Mouse (Mus musculus) activated CD4-positive, CD25-positive, alpha-beta regulatory T cell (primary cell): ENCODE results near the gene Kng1. TPM values are rescaled to one million over a fixed set of nuclear protein-coding genes. Genes with fewer than 3 reads are reported as not detected.

Experiments
- polyA plus RNA-seq, 2 experiments: library from polyadenylated mRNA; unstranded; fragments of 100-300 nt; shearing (Covaris generic); gene quantifications; one replicate each; pipeline ENCODE4 v1.2.1; 2017

Kng1 gene
- polyA plus RNA-seq, result not detected

DNA sequence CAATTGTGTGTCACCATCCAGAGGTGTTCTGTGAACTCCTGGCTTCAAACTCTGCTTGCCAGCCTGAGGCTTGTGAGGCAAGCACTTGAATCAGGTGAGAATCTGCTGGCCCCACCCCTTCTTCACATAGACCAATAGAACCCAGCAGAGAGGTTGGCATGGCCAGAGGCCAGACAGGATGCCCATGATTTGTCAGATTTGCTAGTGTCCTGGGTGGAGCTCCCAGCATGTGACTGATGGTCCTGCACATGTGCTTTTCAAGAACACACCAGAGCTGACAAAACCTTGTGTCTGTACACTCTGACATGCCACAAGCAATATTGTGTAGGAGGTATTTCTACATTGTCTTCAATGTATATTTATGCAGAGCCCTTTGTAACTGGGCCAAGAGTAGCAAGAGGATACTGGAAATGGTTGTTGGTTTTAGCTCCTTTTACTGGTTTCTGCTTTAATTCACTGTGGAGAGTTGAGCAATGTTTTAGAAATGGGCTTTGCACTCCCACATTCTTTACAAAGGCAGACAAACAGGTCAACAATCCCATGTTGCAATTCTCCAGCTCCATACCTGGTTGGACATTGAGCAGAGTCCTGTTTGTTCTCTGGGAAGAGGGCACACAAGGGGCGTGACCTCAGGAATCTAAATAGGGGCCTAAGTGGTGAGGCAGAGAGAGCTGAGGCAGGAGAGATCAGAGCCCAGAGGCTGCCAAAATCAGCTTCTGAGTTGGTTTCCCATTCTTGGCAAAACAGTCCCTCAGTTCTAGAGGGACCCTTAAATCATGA is at the start of gene Kng1:
Gene Kng1 (plus strand): TSS at position 198 of the 780 bp plus-strand sequence.

DNA sequence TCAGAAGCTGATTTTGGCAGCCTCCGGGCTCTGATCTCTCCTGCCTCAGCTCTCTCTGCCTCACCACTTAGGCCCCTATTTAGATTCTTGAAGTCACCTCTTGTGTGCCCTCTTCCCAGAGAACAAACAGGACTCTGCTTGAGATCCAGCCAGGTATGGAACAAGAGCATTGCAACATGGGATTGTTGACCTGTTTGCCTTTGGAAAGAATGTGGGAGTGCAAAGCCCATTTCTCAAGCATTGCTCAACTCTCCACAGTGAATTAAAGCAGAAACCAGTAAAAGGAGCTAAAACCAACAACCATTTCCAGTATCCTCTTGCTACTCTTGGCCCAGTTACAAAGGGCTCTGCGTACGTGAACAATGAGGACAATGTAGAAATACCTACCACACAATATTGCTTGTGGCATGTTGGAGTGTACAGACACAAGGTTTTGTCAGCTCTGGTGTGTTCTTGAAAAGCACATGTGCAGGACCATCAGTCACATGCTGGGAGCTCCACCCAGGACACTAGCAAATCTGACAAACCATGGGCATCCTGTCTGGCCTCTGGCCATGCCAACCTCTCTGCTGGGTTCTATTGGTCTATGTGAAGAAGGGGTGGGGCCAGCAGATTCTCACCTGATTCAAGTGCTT is 28.6 kb upstream of the Kng1 start, which contains the start of gene Kng2:
Gene Kng2 (minus strand): TSS at position 517 of the 635 bp plus-strand sequence.

DNA sequence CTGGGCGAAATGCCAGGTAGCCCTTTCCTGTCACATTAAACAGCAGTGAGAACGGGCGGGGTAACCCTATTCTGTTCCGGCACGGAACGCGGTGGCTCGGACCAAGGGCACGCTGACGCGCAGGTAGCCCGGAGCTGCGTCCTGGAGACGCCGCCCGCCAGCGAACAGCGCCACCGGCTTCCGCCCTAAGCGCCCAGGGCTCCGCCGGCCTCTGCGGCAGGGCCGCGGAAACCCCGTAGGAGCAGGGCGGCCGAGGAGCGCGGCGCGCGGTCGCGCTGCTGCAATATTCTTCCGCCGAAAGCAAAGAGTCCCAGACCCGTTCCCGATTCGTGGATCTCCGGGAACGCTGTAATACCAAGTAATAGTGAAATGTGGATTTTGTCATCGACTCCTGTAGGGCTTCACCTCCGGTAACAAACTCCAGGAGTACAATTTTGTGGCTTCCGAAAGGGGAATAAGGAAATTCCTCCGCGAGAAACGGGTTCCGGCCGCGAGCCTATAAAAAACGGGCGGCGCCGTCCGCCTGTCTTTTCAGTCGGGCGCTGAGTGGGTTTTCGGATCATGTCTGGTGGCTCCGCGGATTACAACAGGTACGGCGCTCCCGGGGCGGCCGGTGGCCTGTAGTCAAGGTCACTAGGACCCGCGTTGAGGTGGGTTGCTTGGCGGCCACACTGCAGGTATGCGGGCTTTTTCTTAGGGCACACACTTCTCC is 49.7 kb downstream of the Kng1 start, which contains the start of gene Eif4a2:
Gene Eif4a2 (plus strand): TSS at position 214 of the 712 bp plus-strand sequence.

DNA sequence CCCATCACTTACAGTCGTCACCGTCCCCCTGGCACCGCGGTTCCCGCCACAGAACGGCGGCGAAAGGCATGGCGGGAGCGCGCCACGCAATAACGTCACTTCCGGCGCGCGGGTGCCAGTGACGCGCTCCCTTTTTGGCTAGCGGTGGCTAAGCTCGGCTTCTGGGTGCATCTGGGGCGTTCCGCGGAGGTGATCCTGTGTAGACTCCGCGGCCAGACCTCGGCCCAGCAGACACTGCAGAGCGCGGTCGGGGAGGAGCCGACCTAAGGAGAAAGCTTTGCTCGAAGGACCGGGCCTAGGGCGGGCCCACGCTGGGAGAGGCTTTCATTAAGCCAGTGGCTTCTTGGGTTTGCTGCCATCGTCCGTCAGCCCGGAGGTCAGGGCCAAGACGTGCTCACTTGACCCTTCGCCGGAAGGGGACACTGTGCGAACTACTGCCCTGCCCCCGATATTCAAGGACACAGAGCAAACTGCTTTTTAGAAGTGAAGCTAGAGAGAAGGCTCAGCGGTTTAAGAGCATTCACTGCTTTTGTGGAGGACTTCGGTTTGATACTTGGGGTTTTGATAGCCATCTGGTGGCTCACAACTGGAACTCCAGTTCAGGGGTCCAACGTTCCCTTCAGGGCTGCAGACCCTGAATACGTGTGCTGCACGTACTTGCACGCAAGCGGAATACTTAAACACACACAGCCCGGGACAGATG is 70.2 kb downstream of the Kng1 start, which contains the start of gene Rfc4:
Gene Rfc4 (minus strand): TSS at position 65 of the 703 bp plus-strand sequence.

Other genes with a start within 250 kb of the Kng1 start
- gene Crygs, start 246.3 kb upstream of the Kng1 start, polyA plus RNA-seq, result not detected
- 10 to 100 TPM; 15.6 to 16.4 TPM for gene Tbccd1, start 200.2 kb upstream of the Kng1 start, polyA plus RNA-seq
- 100 to 1,000 TPM; 111 to 145 TPM for gene Dnajb11, start 200.0 kb upstream of the Kng1 start, polyA plus RNA-seq
- not detected for gene Ahsg, start 166.6 kb upstream of the Kng1 start, polyA plus RNA-seq
- not detected for gene Fetub, start 139.5 kb upstream of the Kng1 start, polyA plus RNA-seq
- not detected for gene Hrg, start 106.8 kb upstream of the Kng1 start, polyA plus RNA-seq
- not detected for gene Kng2, start 28.4 kb upstream of the Kng1 start, polyA plus RNA-seq
- gene Eif4a2, start 49.6 kb downstream of the Kng1 start, polyA plus RNA-seq, result 100 to 1,000 TPM; 178 to 215 TPM
- gene Rfc4, start 69.9 kb downstream of the Kng1 start, polyA plus RNA-seq, result 10 to 100 TPM; 33.1 to 35.5 TPM
- gene Adipoq, start 88.7 kb downstream of the Kng1 start, polyA plus RNA-seq, result under 1 TPM in 1 of 2 experiments, not detected in 1; 0.60 TPM
- gene St6gal1, start 166.9 kb downstream of the Kng1 start, polyA plus RNA-seq, result 10 to 100 TPM; 51.3 to 58.2 TPM